Mouse (Mus musculus) heart, postnatal 0 days (tissue): ENCODE data around the gene Sbp.

Source experiments
- CTCF ChIP-seq: IDR thresholded peaks from 2 replicates; pipeline ENCODE4 v1.5.1; 2016; ENCODE audit warnings: antibody characterized with exemption, control low read depth, low read depth
- EP300 ChIP-seq: IDR thresholded peaks from 2 replicates; pipeline ENCODE4 v1.6.1; 2016; ENCODE audit warnings: antibody characterized with exemption, low read depth

DNA sequence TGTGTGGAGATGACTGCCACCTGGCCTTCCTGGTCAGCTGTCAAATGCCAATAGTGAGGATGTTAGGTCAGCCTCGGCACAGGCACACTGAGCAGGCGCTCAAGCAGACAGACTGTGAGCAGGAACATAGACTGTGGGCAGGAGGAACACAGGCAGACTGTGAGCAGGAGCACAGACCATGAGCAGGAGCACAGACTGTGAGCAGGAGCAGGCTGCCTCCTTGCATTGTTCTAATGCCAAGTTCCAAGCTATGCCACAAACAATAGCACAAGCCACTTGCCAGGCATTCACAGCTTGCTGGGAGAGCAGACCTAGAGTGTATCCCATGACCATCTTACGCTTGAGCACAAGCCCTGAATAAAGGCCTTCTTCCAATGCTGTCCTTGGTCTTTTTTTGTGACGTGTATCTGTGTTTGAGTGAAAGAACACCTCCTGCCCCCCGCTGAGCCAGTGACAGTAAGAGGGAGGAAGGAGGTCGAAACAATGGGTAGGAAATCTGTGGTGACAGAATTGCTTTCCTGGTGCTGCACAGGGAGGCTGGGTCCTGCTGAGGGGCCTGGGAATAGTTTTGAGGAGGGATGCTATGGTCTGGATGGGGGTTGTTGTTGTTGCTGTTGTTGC is 24.4 kb downstream of the Sbp start:
- TF ChIP-seq CTCF: no peak
- no peak for TF ChIP-seq EP300
